Mouse (Mus musculus) ES-CJ7 (cell line): ENCODE measurements around the gene Uaca.
A peak's percentile ranks its signal among the peaks of the same experiment; 100 is the strongest.

Experiments used
- DNase-seq: peaks from one replicate; pipeline ENCODE4 v3.0.0; 2011; ENCODE audit warnings: low read depth, low spot score

The Uaca gene

DNA sequence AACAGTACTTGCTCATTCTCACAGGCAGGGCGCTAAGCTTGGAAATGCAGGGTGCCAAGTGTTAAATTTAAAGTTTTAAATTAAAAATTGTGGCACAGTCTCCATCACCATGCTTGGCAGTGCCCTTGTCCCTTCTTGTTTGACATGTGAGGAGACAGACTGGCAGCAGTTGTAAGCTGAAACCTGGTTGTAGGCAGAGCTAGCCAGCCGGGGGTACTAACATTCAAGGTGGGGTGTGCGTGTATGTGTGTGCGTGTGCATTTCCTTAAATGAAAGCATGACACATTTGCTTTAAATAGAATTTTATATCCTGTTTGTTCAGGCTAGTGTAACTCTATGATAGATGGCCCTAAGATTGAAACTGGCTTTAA, 42.7 kb downstream of the Uaca start:
- DNase-seq: no peak

DNA sequence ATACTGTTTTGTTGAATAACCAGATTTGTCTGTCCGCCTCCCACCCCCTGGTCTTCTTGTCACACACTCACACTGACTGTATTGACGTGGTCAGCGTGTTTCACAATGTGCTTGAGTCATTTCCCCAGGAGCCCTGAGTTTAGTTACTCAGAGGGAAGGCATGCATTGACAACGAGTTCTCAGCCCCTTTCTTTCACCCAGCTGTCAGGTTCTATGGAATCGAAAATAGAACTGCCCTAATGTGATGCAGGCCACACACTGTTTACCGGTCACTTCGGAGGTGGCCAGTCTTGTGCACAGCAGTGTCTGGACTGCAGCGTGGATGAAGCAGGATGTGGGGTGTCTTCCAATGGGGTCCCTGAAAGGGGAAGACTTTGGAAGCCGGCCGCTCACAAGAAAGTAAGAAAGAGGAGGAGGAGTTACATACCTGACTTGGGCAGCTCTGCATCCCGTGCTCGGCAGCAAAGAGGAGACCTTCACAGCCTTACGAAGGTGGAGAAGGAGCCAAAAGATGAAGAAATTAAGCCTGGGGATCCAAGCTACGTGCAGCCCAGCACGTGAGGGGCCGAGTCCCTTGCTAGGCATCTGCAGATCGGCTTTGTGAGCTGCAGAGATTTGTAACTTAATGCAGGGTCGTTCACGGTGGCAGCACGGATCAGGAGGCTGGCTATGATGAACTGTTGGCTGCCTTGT, 43.3 kb downstream of the Uaca start:
- DNase-seq: no peak

DNA sequence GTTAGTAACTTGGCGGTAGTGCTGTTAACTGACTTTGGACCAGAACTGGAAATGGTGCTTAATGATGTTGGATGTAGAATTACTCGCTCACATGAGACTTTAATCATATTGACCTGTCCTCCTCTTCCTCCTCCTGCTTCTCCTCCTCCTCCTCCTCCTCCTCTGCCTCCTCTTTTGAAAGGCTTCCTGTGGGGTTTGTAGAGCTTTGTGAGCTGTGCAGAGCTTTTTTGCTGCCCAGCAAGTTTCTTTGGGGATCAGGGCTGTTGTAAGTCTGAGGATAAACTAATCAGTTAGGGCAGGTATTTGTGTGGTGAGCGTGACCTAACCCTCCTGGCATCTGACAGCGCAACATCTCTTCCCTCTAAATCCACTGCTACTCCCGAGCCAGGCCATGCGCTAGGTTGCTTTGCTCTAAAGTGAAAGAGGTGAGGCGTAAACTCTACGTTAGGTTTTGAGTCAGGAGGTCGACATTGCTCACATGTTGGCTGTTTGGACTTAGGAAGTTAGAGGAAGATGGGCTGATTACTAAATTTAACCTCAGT, 44.1 kb downstream of the Uaca start:
- DNase-seq: no peak

DNA sequence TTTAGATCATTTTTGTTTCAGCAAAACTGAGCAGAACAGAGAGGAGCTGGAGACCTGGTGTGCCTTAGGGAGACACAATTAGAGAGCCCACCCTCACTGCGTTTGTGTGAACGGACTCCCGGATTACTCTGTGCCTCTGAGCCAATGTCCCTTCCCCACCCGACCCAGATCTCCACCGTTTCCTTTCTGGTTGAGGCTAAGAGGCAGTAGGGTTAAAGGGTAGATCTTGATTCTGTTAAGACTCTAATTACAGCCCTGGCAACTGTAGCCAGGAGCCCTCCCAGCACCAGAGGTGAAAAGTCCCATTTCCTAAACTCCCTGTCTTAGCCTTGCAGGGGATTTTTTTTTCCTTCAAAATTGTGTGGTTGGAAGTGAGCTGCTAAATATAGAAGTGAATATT, 47.1 kb downstream of the Uaca start:
- no peak for DNase-seq

DNA sequence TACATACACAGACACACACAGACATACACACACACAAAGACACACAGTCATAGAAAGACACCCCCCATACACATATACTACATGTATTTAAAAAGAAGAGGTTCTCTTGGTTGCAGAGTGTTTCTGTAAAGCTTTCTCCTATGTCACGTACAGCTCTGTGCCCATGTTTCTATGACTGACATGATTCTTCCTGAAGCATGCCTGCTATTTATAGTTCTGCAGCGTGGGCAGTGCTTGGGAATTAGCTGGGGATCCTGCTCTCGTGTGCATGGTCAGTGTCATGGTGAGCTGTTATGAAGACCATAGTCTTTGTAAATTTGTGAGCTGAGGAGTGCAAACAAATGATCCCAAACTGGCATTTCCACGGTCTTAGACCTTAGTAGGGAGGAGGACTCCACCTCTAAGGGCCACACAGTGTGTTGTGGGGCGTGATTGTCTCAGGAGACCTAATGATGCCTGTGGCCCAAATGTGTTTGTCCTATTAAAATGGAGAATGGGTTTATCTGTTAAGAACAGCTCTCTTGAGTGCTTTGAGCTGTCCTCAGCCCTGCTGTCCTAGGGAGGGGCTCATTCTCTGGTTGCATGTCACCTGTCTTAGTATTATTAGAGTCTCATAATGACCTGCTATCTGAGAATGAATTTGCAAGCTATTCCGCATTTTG, 49.2 kb downstream of the Uaca start:
- DNase-seq: no peak

DNA sequence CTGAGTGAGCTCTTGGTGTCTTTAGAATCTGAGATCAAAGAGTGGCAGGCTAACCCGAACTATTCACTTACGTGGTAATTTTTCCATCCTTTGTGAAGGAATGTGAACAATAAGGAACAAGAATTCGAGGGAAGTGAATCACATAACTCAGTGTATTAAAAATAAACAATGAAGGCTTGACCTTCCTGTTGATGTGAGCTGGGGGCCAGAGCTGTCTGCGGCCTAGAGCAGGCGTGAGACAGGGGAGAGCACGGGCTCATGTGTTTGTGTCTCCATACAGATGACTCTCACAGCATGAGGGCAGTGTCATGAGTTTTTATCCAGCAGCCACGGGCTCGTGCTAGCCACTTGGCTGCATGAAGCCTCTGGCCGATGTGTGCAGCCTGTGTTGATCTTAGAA, 54.4 kb downstream of the Uaca start:
- DNase-seq: no peak

DNA sequence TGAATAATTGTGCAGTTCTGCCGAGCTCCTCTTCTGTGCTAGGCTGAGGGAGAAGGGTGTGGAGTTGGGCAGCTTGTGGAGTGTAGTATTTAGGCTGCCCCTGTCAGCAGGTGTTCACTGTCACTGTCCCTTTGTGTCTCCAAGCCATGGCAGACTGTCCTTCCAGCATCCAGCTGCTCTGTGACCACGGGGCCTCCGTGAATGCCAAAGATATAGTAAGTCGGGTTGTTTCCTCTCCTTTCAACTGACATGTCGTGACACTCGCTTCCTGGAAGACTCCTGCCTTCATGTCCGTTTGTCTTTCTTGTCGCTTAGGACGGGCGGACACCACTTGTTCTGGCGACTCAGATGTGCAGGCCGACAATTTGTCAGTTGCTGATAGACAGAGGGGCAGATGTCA, 55.6 kb downstream of the Uaca start:
- DNase-seq: no peak

DNA sequence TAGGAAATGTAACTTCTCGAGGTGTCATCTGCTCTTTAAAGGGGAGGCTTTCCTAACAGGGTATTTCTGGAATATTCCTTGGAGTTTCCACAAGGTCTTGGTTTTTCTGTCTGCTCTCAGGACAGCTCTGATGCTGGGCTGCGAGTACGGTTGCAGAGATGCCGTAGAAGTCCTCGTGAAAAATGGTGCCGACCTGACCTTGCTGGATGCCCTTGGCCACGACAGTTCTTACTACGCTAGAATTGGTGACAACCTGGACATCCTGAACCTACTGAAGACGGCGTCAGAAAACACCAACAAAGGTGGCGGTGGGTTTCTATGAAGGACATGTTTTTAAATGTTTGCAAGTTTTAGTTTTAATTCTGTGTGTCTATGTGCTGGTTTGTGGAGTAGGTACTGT, 59.9 kb downstream of the Uaca start:
- DNase-seq: no peak

DNA sequence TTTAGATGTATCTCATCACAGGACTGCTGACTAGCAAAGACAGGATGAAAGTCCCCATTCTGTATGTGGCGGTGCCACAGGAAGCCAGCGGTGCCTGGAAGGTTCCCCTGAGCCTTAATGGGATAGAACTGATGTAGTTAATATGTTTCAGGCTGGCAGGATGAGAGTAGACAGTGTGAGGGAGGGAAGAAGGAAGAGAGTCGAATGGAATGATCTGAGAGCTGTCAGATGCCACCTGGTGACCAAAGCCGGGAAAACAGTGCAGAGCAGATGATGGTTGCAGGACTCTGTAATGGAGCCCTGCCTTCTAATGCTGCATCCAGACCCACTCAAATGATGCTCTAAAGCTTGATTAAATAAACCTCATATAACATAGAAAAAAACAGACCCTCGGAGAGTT, 63.5 kb downstream of the Uaca start:
- peak; percentile 51 for DNase-seq

DNA sequence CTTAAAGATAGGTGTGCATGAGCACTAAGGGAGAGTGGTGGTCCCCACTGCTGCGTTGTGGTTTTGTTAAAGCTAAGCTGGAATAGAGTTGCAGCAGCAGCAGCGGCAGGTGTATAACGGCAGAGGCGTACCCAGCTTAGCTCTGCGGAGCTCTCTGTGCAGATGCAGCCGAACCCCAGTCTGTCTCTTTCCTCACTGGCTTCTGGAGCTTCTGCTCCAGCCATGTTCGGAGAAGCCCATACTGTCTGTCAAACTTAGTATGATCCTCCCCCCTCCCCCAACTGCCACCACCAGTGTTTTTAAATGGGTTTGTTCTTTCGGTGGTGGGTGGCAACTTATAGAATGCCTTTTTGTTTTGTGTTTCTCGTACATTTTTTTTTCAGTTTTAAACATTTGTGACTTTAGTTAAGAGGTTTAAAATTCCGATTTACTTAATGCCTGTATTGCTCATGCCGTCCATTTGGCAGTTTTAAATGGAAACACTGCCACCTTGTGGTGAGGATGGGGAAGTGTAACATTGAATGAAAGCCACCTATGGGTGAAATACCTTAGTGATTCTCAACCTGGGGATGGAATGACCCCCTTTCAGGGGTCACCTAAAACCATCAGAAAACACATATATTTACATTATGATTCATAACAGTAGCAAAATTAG, 64.1 kb downstream of the Uaca start:
- DNase-seq: peak; percentile 39

DNA sequence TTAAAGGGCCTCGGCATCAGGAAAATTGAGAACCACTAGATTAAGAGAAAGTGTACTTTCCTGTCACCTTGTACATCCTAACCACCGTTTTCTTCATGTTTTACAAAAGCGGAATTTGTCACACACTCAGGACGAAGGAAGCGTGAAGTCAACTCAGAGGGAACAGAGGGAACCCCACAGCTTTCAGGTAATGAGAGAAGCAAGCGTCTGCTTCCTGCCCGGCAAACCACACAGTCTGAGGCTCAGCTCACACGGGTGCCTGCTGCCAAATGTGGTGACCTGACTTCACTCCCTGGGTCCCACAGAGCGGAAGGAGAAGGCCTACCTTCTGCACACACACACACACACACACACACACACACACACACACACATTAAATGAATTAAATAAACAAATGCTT, 64.7 kb downstream of the Uaca start:
- no peak for DNase-seq

DNA sequence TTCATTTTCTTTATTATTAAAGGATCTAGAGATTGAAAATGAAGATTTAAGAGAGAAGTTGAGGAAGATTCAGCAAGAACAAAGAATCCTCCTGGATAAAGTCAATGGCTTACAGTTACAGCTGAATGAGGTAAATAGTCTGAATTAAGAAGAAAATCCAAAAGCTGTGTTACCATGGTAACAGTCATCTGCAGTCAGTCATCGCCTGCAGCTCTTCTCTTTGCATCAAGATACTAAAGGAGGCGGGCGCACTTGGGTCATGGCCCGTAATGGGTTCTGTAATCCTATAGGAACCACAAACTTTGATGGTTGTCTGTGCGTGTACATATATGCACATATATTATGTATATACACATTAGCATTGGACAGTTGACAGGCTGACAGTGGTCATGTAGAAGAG, 66.7 kb downstream of the Uaca start:
- DNase-seq: no peak

DNA sequence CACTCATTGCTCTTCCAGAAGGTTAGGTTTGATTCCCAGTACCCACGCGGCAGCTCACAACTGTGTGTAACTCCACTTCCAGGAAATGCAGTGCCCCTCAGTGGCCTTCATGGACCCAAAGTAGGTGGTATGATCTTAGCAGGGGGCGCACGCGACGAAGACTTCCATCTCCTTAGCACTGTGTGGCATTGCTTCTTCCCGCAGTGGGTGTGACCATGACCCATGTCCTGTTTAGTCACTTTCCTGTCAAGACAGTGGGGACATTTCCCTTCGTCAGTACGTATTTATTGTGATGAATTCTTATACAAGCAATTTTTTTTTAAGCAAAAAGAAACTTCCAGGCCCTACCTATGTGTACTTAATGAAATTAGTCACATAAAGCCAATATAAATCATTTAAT, 70.3 kb downstream of the Uaca start:
- no peak for DNase-seq

DNA sequence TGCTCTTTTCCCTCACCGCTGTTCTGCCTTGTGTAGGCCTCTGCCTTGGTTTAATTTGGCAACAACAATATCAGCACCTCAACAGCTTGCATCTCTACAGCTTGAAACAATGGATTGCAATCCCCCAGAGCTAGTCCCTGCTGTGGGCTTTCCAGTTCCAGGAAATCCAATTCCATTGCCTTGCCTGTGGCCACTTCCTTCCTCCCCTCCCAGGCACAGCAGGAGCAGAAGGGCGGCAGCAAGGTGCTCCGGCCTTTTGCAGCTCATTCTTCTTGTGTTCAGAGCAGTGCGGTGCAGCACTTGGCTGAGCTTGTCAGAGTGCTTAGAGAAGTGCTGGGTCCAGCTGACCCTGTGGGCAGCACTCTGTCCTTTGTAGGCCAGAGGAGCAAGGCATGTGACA, 71.5 kb downstream of the Uaca start:
- peak; percentile 16 for DNase-seq

DNA sequence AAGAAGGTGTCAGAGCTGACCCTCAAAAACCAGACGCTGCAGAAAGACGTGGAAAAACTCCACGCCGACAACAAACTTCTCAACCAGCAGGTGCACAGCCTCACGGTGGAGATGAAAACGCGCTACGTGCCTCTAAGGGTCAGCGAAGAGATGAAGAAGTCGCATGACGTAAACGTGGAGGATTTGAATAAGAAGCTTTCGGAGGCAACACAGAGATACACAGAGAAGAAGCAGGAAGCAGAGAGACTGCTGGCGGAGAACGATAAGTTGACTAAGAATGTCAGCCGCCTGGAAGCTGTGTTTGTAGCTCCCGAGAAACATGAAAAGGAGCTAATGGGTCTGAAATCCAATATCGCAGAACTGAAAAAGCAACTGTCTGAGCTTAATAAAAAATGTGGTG, 76.1 kb downstream of the Uaca start:
- no peak for DNase-seq

DNA sequence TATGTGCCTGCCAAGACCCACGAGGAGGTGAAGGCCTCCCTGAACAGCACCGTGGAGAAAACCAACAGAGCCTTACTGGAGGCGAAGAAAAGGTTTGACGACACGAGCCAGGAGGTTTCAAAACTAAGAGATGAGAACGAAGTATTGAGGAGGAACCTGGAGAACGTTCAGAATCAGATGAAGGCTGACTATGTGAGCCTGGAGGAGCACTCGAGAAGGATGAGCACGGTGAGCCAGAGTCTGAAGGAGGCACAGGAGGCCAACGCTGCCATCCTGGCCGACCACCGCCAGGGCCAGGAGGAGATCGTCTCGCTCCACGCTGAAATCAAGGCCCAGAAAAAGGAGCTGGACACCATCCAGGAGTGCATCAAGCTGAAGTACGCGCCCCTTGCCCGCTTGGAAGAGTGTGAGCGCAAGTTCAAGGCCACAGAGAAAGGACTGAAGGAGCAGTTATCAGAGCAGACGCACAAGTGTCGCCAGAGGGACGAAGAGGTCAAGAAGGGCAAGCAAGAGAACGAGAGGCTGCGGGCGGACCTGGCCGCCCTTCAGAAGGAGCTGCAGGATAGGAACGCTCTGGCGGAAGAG, 76.7 kb downstream of the Uaca start:
- no peak for DNase-seq

DNA sequence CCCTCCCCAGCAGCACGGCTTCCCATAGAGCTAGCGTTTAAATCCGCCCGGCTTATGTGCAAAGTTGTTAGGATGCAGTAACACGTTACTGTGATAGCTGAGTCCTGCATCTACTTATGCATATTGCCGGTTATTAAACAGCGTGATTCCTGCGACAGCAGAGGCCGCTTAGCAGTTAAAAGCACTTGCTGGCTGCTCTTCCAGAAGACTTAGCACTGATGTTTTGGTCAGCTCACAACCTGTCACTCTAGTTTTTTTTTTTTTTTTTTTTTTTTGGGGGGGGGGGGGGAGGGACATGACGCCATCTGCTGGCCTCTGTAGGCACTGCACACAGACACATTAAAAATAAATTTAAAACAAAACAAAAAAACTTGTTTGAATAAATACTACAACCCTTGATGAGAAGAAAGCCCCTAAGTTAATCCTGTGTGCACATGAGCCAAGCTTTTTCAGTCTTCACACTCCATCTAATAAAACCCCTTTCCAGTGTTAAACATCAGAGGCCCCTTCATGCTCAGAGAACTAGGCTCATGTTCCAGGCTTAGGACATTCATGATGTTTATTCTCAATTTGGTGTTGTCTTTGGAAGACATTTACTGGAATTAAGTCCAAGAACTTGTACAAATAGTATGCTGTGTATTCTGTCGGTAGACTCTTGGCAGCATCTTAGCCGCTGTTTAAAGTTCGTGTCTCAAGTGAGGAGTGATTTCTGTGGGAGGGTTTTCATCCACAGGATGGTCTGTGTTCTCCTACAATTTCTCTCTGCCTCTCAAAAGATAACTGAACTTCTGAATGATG, 79.1 kb downstream of the Uaca start:
- no peak for DNase-seq

DNA sequence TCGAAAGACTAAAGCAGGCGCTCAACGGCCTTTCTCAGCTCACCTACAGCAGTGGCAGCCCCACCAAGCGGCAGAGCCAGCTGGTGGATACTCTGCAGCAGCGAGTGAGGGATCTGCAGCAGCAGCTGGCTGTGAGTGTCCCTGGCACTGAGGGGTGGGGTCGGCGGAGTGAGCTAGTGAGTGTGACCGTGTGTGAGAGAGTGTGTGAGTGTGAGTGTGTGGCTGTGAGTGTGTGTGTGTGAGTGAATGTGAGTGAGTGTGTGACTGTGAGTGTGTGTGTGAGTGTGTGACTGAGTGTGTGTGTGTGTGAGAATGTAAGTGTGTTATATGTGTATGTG, 79.7 kb downstream of the Uaca start:
- no peak for DNase-seq

DNA sequence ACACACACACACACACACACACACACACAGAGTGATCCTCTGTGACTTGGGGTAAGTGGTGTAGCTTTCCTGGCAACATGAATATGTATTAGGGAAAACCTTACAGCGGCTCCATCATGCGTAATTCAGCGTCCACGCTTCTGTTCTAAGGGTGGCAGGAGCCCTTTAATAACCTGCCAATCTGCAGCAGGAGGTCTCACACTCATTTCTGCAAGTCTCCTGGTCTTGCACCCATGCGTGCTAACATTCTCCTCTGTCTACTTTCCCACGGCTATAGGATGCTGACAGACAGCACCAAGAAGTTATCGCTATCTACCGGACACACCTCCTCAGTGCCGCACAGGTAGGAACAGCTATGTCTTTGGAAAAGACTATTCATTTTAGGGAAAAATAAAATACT, 81.7 kb downstream of the Uaca start:
- DNase-seq: no peak

DNA sequence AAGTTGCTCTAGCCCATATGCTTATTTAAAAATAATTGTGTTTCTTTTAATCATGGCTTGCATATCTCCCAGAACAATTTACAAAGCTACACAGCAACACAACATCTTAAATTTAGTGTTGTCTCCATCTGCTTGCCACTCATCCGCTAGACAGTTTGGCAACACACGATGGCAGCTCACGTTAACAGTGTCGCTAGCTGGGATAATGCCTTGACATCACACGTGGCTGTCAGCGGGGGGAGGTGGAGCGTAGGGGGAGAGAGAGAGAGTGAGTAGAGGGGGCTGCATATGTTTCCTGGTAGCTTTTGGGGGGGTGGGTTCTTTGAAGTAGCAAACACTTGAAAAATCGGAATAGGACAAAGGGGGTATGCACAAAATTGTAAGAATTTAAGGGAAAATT, 82.2 kb downstream of the Uaca start:
- DNase-seq: no peak

DNA sequence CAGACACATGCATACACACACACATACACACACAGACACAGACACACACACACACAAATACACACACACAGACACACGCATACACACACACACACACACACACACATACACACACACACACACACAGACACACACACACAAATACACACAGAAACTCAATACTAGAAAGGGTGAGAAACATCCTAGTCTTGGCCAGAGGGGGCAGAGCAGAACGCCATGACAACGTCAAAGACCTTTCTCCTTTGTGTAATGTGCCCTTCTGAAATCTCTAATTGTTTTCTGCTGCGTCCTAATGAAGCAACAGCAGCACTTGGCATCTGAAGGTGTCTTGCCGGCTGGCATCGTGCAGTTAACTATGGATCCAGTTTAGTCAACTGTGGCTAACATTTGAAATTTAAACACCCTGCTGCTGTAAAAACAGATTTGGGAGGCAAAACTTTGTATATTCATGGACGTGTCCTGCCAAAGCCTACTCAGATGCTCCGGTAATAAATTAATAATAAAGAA, 83.8 kb downstream of the Uaca start:
- DNase-seq: no peak

DNA sequence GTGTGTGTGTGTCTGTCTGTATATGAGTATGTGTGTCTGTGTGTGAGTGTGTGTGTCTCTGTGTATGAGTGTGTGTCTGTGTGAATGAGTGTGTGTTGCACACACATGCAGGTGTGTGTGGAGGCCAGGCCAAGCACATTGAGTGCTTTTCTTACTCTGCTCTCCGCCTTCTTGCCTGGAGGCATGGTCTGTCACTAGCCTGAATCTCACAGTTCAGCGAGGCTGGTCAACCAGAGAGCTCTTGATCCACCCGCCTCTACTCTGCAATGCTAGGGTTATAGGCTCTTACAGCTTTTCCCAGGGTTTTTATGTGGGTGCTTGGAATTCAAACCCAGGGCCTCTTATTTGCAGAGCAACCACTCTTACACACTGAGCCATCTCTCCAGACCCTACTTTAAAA, 84.3 kb downstream of the Uaca start:
- no peak for DNase-seq
